ENCODE assay signal across 8 mouse cellular contexts in the genomic region with DNA sequence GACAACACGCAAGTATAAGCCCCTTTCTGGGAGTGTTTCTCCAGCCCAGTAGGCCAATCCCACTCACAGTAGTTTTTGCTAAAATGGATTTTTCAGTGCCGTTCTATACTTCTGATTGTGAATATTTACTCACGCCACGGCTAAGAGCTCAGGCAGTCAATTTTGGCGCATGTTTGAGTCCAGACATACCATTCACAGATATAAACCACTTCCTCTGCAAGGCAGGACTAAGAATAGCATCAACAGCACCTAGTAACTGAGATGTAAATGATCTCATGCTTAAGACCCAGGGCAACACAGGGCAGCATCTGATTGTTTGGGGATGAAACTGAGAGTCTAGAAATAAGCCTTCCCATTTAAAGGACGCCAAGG. TPM values are rescaled to one million over a fixed set of nuclear protein-coding genes. Genes with fewer than 3 reads are reported as not detected.
DNase-seq lines count a peak whose midpoint lies in the region; ATAC-seq and TF ChIP-seq lines count a peak whose summit lies in the region.

A gene (minus strand): TSS at position 19 of the 372 bp plus-strand sequence.

- no peaks in the 10 kb centered on the region for H3K27me3 ChIP-seq in G1E (ENCODE audit: insufficient read depth, low read length)
- no peaks in the 10 kb centered on the region for H3K27me3 ChIP-seq in limb, embryonic 12.5 days
- no peaks in the 10 kb centered on the region for H3K27me3 ChIP-seq in neural tube, embryonic 14.5 days (ENCODE audit: control insufficient read depth, insufficient read depth, low read length)

- no peak for ATAC-seq in G1E (ENCODE audit: extremely low read depth, insufficient number of reproducible peaks, low FRiP score, poor library complexity, severe bottlenecking)
- ATAC-seq in erythroblast, adult 5-6 weeks (replicated peaks; ENCODE audit: low FRiP score, poor library complexity, severe bottlenecking): peak; percentile 50
- ATAC-seq in limb, embryonic 12.5 days (ENCODE audit: insufficient number of reproducible peaks, insufficient read depth, low FRiP score, low TSS enrichment, low read depth): peak; percentile 58; the same call in 1 of the 2 replicates
- peak; percentile 38; the same call in 1 of the 2 replicates for ATAC-seq in neural tube, embryonic 14.5 days (ENCODE audit: low read depth)

- TF ChIP-seq CTCF in G1E (IDR thresholded peaks at IDR 0.05; ENCODE audit: low read depth, low read length): no peak

- H3K27ac ChIP-seq in limb, embryonic 12.5 days: peak within 1 kb of the TSS; percentile 79
- H3K27ac ChIP-seq in neural tube, embryonic 14.5 days (ENCODE audit: low read depth, low read length): peak within 1 kb of the TSS; percentile 83

- peak within 1 kb of the TSS; percentile 61 for H3K9ac ChIP-seq in limb, embryonic 12.5 days (replicated peaks)
- H3K9ac ChIP-seq in neural tube, embryonic 14.5 days (replicated peaks; ENCODE audit: low read depth, low read length): peak within 1 kb of the TSS; percentile 62

- no peak for DNase-seq in layer of hippocampus, postnatal 10 days (ENCODE audit: low spot score in 2 of 2)
- no peak for DNase-seq in layer of hippocampus, postnatal 14 days (ENCODE audit: low spot score in 2 of 2)
- no peak for DNase-seq in G1E (ENCODE audit: low spot score)
- DNase-seq in thymus, postnatal 25 days: no peak
- DNase-seq in right cerebral cortex, postnatal 4 days: no peak

- H3K9me3 ChIP-seq in G1E (replicated peaks): no peaks in the 10 kb centered on the region
- no peaks in the 10 kb centered on the region for H3K9me3 ChIP-seq in limb, embryonic 12.5 days
- no peaks in the 10 kb centered on the region for H3K9me3 ChIP-seq in neural tube, embryonic 14.5 days (ENCODE audit: control insufficient read depth, low read length)

- peak within 1 kb of the TSS; percentile 60 for H3K4me2 ChIP-seq in limb, embryonic 12.5 days
- peak within 1 kb of the TSS; percentile 58 for H3K4me2 ChIP-seq in neural tube, embryonic 14.5 days (ENCODE audit: low read depth, low read length)

- peak within 1 kb of the TSS; percentile 89 for H3K4me3 ChIP-seq in G1E (ENCODE audit: low read depth, low read length)
- peak within 1 kb of the TSS; percentile 75 for H3K4me3 ChIP-seq in limb, embryonic 12.5 days (replicated peaks)
- H3K4me3 ChIP-seq in neural tube, embryonic 14.5 days (ENCODE audit: low read depth, low read length): peak within 1 kb of the TSS; percentile 70

- H3K4me1 ChIP-seq in G1E (ENCODE audit: insufficient read depth, low read depth, low read length): peaks cover 44% of the 10 kb centered on the region
- peaks cover 11% of the 10 kb centered on the region; the same call in 1 of the 2 replicates for H3K4me1 ChIP-seq in limb, embryonic 12.5 days (replicated peaks)
- H3K4me1 ChIP-seq in neural tube, embryonic 14.5 days (ENCODE audit: control insufficient read depth, insufficient read depth, low read length): peaks cover 9% of the 10 kb centered on the region

- H3K36me3 ChIP-seq in G1E (replicated peaks): peaks cover 8% of the 10 kb centered on the region
- H3K36me3 ChIP-seq in limb, embryonic 12.5 days: peaks cover 6% of the 10 kb centered on the region
- no peaks in the 10 kb centered on the region for H3K36me3 ChIP-seq in neural tube, embryonic 14.5 days (ENCODE audit: control insufficient read depth, insufficient read depth, low read length)

- 20% methylated on average over 6 of the region's 6 CpGs for WGBS in limb, embryonic 12.5 days
- 8% methylated on average over 6 of the region's 6 CpGs for WGBS in neural tube, embryonic 14.5 days

RNA-seq across cellular contexts. Expression of the gene that starts here (rescaled TPM):
- 10 to 100 TPM; 11.2 to 13.1 TPM for total RNA-seq in layer of hippocampus, postnatal 10 days (2021)
- total RNA-seq in layer of hippocampus, postnatal 14 days (2021): 10 to 100 TPM in 1 of 2 experiments, 1 to 10 TPM in 1; 9.1 to 10.8 TPM
- 157 and 164 TPM in 2 replicates for total RNA-seq in G1E (2014; fragmentation: Nextera tagmentation)
- 86.8 and 124 TPM in 2 replicates for total RNA-seq in G1E (2017)
- 24.6 and 31.0 TPM in 2 replicates for polyA plus RNA-seq in G1E (2012)
- 1.7 and 6.5 TPM in 2 replicates for total RNA-seq in erythroblast, adult 5-6 weeks (2015; ENCODE audit: low replicate concordance)
- 8.9 and 10.8 TPM in 2 replicates for total RNA-seq in erythroblast, adult 5-6 weeks (2017; ENCODE audit: low replicate concordance)
- polyA plus RNA-seq in limb, embryonic 12.5 days (2016; fragmentation: Nextera tagmentation; extraction: Ambion mirVana): 52.2 and 54.8 TPM in 2 replicates
- 26.8 and 32.2 TPM in 2 replicates for polyA plus RNA-seq in neural tube, embryonic 14.5 days (2014; fragmentation: Nextera tagmentation; extraction: Ambion mirVana)

Comparison
In these comparisons a context has a peak if more than half of its experiments do, and no peak if none do; other contexts are left out.
1. RNA of the gene that starts here (total RNA-seq): 86.8 to 164 TPM in G1E; 11.2 to 13.1 TPM in layer of hippocampus, postnatal 10 days, 1.7 to 10.8 TPM in erythroblast, adult 5-6 weeks and 9.1 to 10.8 TPM in layer of hippocampus, postnatal 14 days; every median in the first group is over 4 times any median in the second.
2. Peak in every context shown above with its lines, with median percentiles within 50 percentile points of each other: H3K4me3 ChIP-seq.